Mouse (Mus musculus) liver, embryonic 12.5 days (tissue): Measurements from ENCODE around the gene Adipor2. TPM values are rescaled to one million over a fixed set of nuclear protein-coding genes. Genes with fewer than 3 reads are reported as not detected.
A peak's percentile ranks its signal among the peaks of the same experiment; 100 is the strongest.

ENCODE experiments used
- ATAC-seq: fragments of 200-750 bp; cut with Nextera tagmentation; 2 replicates; pipeline ENCODE4 v1.8.0; 2017; ENCODE audit warnings: moderate number of reproducible peaks, mild to moderate bottlenecking, moderate library complexity
- H3K27ac ChIP-seq: fragments of 300-500 bp; sonication (generic); 2 replicates; pipeline ENCODE4 v1.5.1; 2016; ENCODE audit warnings: mild to moderate bottlenecking
- H3K27me3 ChIP-seq: fragments of 300-500 bp; sonication (generic); replicated peaks from 2 replicates; pipeline ENCODE4 v1.6.1; 2016; ENCODE audit warnings: mild to moderate bottlenecking, moderate library complexity
- H3K36me3 ChIP-seq: fragments of 300-500 bp; sonication (generic); 2 replicates; pipeline ENCODE4 v1.6.1; 2016; ENCODE audit warnings: mild to moderate bottlenecking, moderate library complexity
- H3K4me1 ChIP-seq: fragments of 300-500 bp; sonication (generic); 2 replicates; pipeline ENCODE4 v1.6.1; 2016
- H3K4me2 ChIP-seq: fragments of 300-500 bp; sonication (generic); 2 replicates; pipeline ENCODE4 v1.6.1; 2016; ENCODE audit warnings: mild to moderate bottlenecking, moderate library complexity
- H3K4me3 ChIP-seq: fragments of 300-500 bp; sonication (generic); 2 replicates; pipeline ENCODE4 v1.5.1; 2016; ENCODE audit warnings: mild to moderate bottlenecking, moderate library complexity
- H3K9ac ChIP-seq: fragments of 300-500 bp; sonication (generic); 2 replicates; pipeline ENCODE4 v1.6.1; 2016; ENCODE audit warnings: mild to moderate bottlenecking, moderate library complexity
- H3K9me3 ChIP-seq: fragments of 300-500 bp; sonication (generic); replicated peaks from 2 replicates; pipeline ENCODE4 v1.6.1; 2016; ENCODE audit warnings: mild to moderate bottlenecking, moderate library complexity
- WGBS: fragments of 180-500 bp; shearing (Covaris S2); methylation state at CpG from one replicate; pipeline ENCODE4 v1.1.7; 2016; ENCODE audit not compliant: insufficient replicate concordance; 5-methylcytosine and 5-hydroxymethylcytosine counted together
- polyA plus RNA-seq: library from polyadenylated mRNA; unstranded; fragments of >200 nt; fragmentation: Nextera tagmentation; extraction: Ambion mirVana; gene quantifications from 2 replicates; pipeline ENCODE4 v1.2.1, GENCODE M21; 2016

Adipor2 gene
- polyA plus RNA-seq, 1 experiment from 2014 or later, result 30.2 TPM

- 36% methylated on average over 7 of the region's 7 CpGs for WGBS
- Histone ChIP-seq H3K4me3 (no peak overlapping the region), H3K27ac (no peak overlapping the region), H3K36me3 (no peaks in the 10 kb centered on the region), H3K4me1 (0 out of 2 replicates have a peak, but pooled peaks cover 5% of the 10 kb centered on the region), H3K4me2 (no peak overlapping the region), H3K9ac (no peak overlapping the region), H3K9me3 (no peaks in the 10 kb centered on the region), H3K27me3 (peaks cover 38% of the 10 kb centered on the region)
- no peak for ATAC-seq
Measured at GRCm38 (mm10) chr6:119336124-119336523, 81.4 kb downstream of the Adipor2 start.

GRCm38 (mm10) chr6:119333831-119334230 is 83.7 kb downstream of the Adipor2 start:
- Histone ChIP-seq H3K4me3 (no peak overlapping the region), H3K27me3 (peaks cover 61% of the 10 kb centered on the region), H3K9me3 (no peaks in the 10 kb centered on the region), H3K4me2 (no peak overlapping the region), H3K9ac (no peak overlapping the region), H3K36me3 (no peaks in the 10 kb centered on the region), H3K4me1 (0 out of 2 replicates have a peak, but pooled peaks cover 5% of the 10 kb centered on the region), H3K27ac (no peak overlapping the region)
- ATAC-seq, result no peak
- 31% methylated on average over 3 of the region's 3 CpGs for WGBS

- Histone ChIP-seq H3K4me3 (no peak overlapping the region), H3K4me2 (no peak overlapping the region), H3K9ac (no peak overlapping the region), H3K36me3 (no peaks in the 10 kb centered on the region), H3K9me3 (no peaks in the 10 kb centered on the region), H3K4me1 (0 out of 2 replicates have a peak, but pooled peaks cover 5% of the 10 kb centered on the region), H3K27me3 (peaks cover 68% of the 10 kb centered on the region), H3K27ac (no peak overlapping the region)
- no peak for ATAC-seq
- WGBS, result 7% methylated on average over 3 of the region's 3 CpGs
Measured at GRCm38 (mm10) chr6:119333202-119333601, 84.3 kb downstream of the Adipor2 start.

GRCm38 (mm10) chr6:119332111-119332510 is 85.4 kb downstream of the Adipor2 start:
- Histone ChIP-seq H3K9ac (no peak overlapping the region), H3K4me3 (no peak overlapping the region), H3K4me1 (0 out of 2 replicates have a peak, but pooled peaks cover 5% of the 10 kb centered on the region), H3K27ac (no peak overlapping the region), H3K9me3 (no peaks in the 10 kb centered on the region), H3K4me2 (no peak overlapping the region), H3K36me3 (no peaks in the 10 kb centered on the region), H3K27me3 (peaks cover 79% of the 10 kb centered on the region)
- WGBS, result 14% methylated on average over 1 of the region's 1 CpGs
- ATAC-seq, result no peak

- Histone ChIP-seq H3K4me1 (no peaks in the 10 kb centered on the region), H3K27ac (no peak within 1 kb of the TSS), H3K9me3 (no peaks in the 10 kb centered on the region), H3K4me3 (peak within 1 kb of the TSS; percentile 13; the same call in 1 of the 2 replicates), H3K36me3 (no peaks in the 10 kb centered on the region), H3K27me3 (peaks cover 94% of the 10 kb centered on the region), H3K4me2 (peak within 1 kb of the TSS; percentile 42), H3K9ac (no peak within 1 kb of the TSS)
- WGBS, result 2% methylated on average over 28 of the region's 31 CpGs
- ATAC-seq, result no peak
Measured at GRCm38 (mm10) chr6:119330506-119330905, 87.0 kb downstream of the Adipor2 start, which contains the start of gene Lrtm2. Lrtm2 (minus strand) TSS chr6:119330766.

GRCm38 (mm10) chr6:119329936-119330335 is 87.6 kb downstream of the Adipor2 start:
- Histone ChIP-seq H3K4me2 (no peak overlapping the region), H3K4me1 (no peaks in the 10 kb centered on the region), H3K4me3 (no peak overlapping the region), H3K9me3 (no peaks in the 10 kb centered on the region), H3K9ac (no peak overlapping the region), H3K27me3 (peaks cover 97% of the 10 kb centered on the region), H3K36me3 (no peaks in the 10 kb centered on the region), H3K27ac (no peak overlapping the region)
- no peak for ATAC-seq
- 14% methylated on average over 6 of the region's 6 CpGs for WGBS

GRCm38 (mm10) chr6:119329215-119329714 is 88.2 kb downstream of the Adipor2 start:
- Histone ChIP-seq H3K9me3 (no peaks in the 10 kb centered on the region), H3K9ac (no peak overlapping the region), H3K4me1 (no peaks in the 10 kb centered on the region), H3K27ac (no peak overlapping the region), H3K4me3 (no peak overlapping the region), H3K36me3 (no peaks in the 10 kb centered on the region), H3K27me3 (peaks cover 97% of the 10 kb centered on the region), H3K4me2 (no peak overlapping the region)
- WGBS, result 4% methylated on average over 8 of the region's 8 CpGs
- no peak for ATAC-seq

- Histone ChIP-seq H3K27ac (no peak overlapping the region), H3K9me3 (no peaks in the 10 kb centered on the region), H3K4me1 (no peaks in the 10 kb centered on the region), H3K4me2 (no peak overlapping the region), H3K9ac (no peak overlapping the region), H3K27me3 (peaks cover 97% of the 10 kb centered on the region), H3K4me3 (no peak overlapping the region), H3K36me3 (no peaks in the 10 kb centered on the region)
- 9% methylated on average over 11 of the region's 11 CpGs for WGBS
- ATAC-seq, result no peak
Measured at GRCm38 (mm10) chr6:119328521-119329115, 88.9 kb downstream of the Adipor2 start.

- no peak overlapping the region for H3K27ac ChIP-seq
- WGBS, result 14% methylated on average over 7 of the region's 7 CpGs
- no peaks in the 10 kb centered on the region for H3K4me1 ChIP-seq
- no peak for ATAC-seq
- H3K36me3 ChIP-seq, result no peaks in the 10 kb centered on the region
- peaks cover 93% of the 10 kb centered on the region for H3K27me3 ChIP-seq
- H3K4me3 ChIP-seq, result no peak overlapping the region
- no peak overlapping the region for H3K9ac ChIP-seq
- no peaks in the 10 kb centered on the region for H3K9me3 ChIP-seq
- no peak overlapping the region for H3K4me2 ChIP-seq
Measured at GRCm38 (mm10) chr6:119326541-119326940, 91.0 kb downstream of the Adipor2 start.

- Histone ChIP-seq H3K36me3 (no peaks in the 10 kb centered on the region), H3K4me2 (no peak overlapping the region), H3K27ac (no peak overlapping the region), H3K27me3 (peaks cover 87% of the 10 kb centered on the region), H3K9me3 (no peaks in the 10 kb centered on the region), H3K4me3 (no peak overlapping the region), H3K4me1 (no peaks in the 10 kb centered on the region), H3K9ac (no peak overlapping the region)
- no peak for ATAC-seq
- WGBS, result 63% methylated on average over 6 of the region's 6 CpGs
Measured at GRCm38 (mm10) chr6:119325978-119326377, 91.5 kb downstream of the Adipor2 start.

- no peak for ATAC-seq
- Histone ChIP-seq H3K4me2 (no peak overlapping the region), H3K4me3 (no peak overlapping the region), H3K9me3 (no peaks in the 10 kb centered on the region; the same call in 1 of the 2 replicates), H3K9ac (no peak overlapping the region), H3K27me3 (peaks cover 75% of the 10 kb centered on the region), H3K4me1 (no peaks in the 10 kb centered on the region), H3K27ac (no peak overlapping the region), H3K36me3 (no peaks in the 10 kb centered on the region)
- WGBS, result 46% methylated on average over 10 of the region's 10 CpGs
Measured at GRCm38 (mm10) chr6:119324776-119325175, 92.7 kb downstream of the Adipor2 start.

- H3K4me1 ChIP-seq, result no peaks in the 10 kb centered on the region
- ATAC-seq, result no peak
Measured at GRCm38 (mm10) chr6:119321752-119322151, 95.8 kb downstream of the Adipor2 start.

More at GRCm38 (mm10) chr6:119321752-119322151, 95.8 kb downstream of the Adipor2 start:
- H3K36me3 ChIP-seq, result no peaks in the 10 kb centered on the region
- WGBS, result 56% methylated on average over 7 of the region's 7 CpGs
- no peak overlapping the region for H3K9ac ChIP-seq
- no peak overlapping the region for H3K4me2 ChIP-seq
- H3K27me3 ChIP-seq, result peaks cover 45% of the 10 kb centered on the region
- no peak overlapping the region for H3K27ac ChIP-seq
- no peak overlapping the region for H3K4me3 ChIP-seq
- H3K9me3 ChIP-seq, result peaks cover 3% of the 10 kb centered on the region; the same call in 1 of the 2 replicates
